Mouse (Mus musculus) hindbrain, embryonic 16.5 days (tissue): ENCODE data around the gene Thsd1. TPM values are rescaled to one million over a fixed set of nuclear protein-coding genes. Genes with fewer than 3 reads are reported as not detected.

Experiments used
- ATAC-seq: fragments of 200-750 bp; cut with Nextera tagmentation; 2 replicates; pipeline ENCODE4 v1.8.0; 2017; ENCODE audit warnings: moderate TSS enrichment, moderate library complexity
- H3K27ac ChIP-seq: fragments of 300-500 bp; sonication (generic); 2 replicates; pipeline ENCODE4 v1.5.1; 2014; ENCODE audit warnings: low read depth, mild to moderate bottlenecking, control low read depth, low read length, moderate library complexity
- H3K27me3 ChIP-seq: fragments of 300-500 bp; sonication (generic); replicated peaks from 2 replicates; pipeline ENCODE4 v1.6.1; 2014; ENCODE audit warnings: low read length; ENCODE audit not compliant: control insufficient read depth, insufficient read depth
- H3K36me3 ChIP-seq: fragments of 300-500 bp; sonication (generic); 2 replicates; pipeline ENCODE4 v1.6.1; 2014; ENCODE audit warnings: mild to moderate bottlenecking, low read length, moderate library complexity, mixed read lengths; ENCODE audit not compliant: control insufficient read depth, insufficient read depth
- H3K4me1 ChIP-seq: fragments of 300-500 bp; sonication (generic); 2 replicates; pipeline ENCODE4 v1.6.1; 2014; ENCODE audit warnings: low read depth, low read length; ENCODE audit not compliant: control insufficient read depth, insufficient read depth
- H3K4me2 ChIP-seq: fragments of 300-500 bp; sonication (generic); 2 replicates; pipeline ENCODE4 v1.6.1; 2014; ENCODE audit warnings: mild to moderate bottlenecking, low read length, control low read depth, moderate library complexity
- H3K4me3 ChIP-seq: fragments of 300-500 bp; sonication (generic); 2 replicates; pipeline ENCODE4 v1.5.1; 2014; ENCODE audit warnings: mild to moderate bottlenecking, low read length, control low read depth, moderate library complexity
- H3K9ac ChIP-seq: fragments of 300-500 bp; sonication (generic); 2 replicates; pipeline ENCODE4 v1.6.1; 2014; ENCODE audit warnings: low read depth, mild to moderate bottlenecking, control low read depth, low read length, moderate library complexity
- H3K9me3 ChIP-seq: fragments of 300-500 bp; sonication (generic); 2 replicates; pipeline ENCODE4 v1.6.1; 2014; ENCODE audit warnings: mild to moderate bottlenecking, low read length, moderate library complexity; ENCODE audit not compliant: control insufficient read depth
- WGBS: fragments of 180-500 bp; shearing (Covaris S2); extraction: QIAGEN DNeasy Blood & Tissue Kit; methylation state at CpG from one replicate; pipeline ENCODE4 v1.1.7; 2014; 5-methylcytosine and 5-hydroxymethylcytosine counted together
- polyA plus RNA-seq: library from polyadenylated mRNA; unstranded; fragments of >200 nt; fragmentation: Nextera tagmentation; extraction: Ambion mirVana; gene quantifications from 2 replicates; pipeline ENCODE4 v1.2.1, GENCODE M21; 2015

Thsd1 gene
- polyA plus RNA-seq, 1 experiment from 2014 or later: 7.1 TPM

DNA sequence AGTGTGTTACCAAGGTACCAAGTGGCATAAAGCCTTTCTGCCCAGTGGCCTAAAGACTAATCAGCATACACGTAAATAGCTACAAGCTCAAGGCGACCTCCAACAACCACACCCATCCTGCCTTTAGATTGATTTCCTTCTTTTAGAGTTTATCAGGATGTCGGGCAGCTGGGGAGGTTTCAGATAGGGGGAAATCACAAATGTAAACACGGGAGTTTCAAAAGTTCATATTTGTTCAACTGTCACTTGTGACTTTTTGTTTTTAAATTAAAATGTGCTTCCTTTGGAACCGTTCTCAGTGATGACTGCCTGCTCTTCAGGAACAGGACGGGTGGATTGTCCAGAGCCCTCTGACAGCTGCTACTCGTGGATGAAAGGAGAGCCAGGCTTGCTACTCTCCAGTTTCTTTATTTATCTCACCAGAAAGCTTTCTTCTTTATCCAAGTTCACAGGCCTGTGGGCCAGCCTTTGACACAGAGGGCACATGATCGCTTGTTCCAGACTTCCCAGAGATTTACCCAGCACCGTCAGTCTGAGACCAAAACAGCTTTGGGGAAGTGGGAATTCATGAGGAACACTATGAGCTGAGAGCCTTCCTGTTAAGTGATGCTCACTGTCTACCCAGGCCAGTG is 33.1 kb downstream of the Thsd1 start:
- Histone ChIP-seq H3K4me1 (no peaks in the 10 kb centered on the region), H3K9ac (no peak overlapping the region), H3K9me3 (no peaks in the 10 kb centered on the region), H3K4me2 (no peak overlapping the region), H3K36me3 (peaks cover 9% of the 10 kb centered on the region), H3K4me3 (no peak overlapping the region), H3K27me3 (no peaks in the 10 kb centered on the region), H3K27ac (no peak overlapping the region)
- 61% methylated on average over 9 of the region's 9 CpGs for WGBS
- ATAC-seq: no peak

DNA sequence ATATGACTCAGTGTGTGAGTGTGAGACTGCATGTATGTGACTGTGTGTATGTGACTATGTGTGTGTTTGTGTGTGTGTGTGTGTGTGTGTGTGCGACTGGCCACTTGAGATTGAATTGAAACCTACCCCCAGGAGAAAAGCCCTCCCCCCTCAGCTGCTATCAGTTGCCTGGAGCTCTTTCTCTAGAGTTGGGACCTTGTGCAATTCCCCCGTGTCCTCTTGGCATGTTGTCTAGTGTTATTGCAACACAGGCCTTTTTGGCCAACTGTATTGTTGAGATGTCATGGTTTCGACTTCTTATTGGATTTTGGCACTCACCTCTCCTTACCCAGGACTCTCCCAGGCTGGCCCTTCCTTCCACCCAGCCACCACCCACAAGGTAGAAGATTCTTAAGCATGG is 35.2 kb downstream of the Thsd1 start:
- Histone ChIP-seq H3K4me2 (no peak overlapping the region), H3K27ac (no peak overlapping the region), H3K27me3 (no peaks in the 10 kb centered on the region), H3K9ac (no peak overlapping the region), H3K4me3 (no peak overlapping the region), H3K9me3 (no peaks in the 10 kb centered on the region), H3K36me3 (peaks cover 9% of the 10 kb centered on the region), H3K4me1 (no peaks in the 10 kb centered on the region)
- no peak for ATAC-seq
- WGBS: 96% methylated on average over 3 of the region's 3 CpGs

DNA sequence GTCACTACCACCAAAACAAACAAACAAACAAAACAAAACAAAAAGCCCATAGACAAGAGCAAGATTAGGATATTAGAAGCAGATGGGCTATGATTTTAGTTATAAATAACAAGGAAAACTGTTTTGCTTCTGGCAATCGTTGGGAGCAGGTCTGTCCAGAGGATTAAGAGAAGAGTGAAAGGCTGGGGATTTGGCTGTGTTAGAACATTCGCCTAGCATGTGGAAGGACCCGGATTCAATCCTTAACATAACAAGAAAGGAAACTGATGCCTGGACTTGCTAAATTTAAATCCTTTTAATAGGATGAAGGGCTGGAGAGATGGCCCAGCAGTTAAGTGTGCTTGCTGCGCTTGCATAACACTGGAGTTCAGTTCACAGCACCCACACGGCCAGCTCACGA is 37.2 kb downstream of the Thsd1 start:
- H3K4me2 ChIP-seq: no peak overlapping the region
- ATAC-seq: no peak
- no peak overlapping the region for H3K9ac ChIP-seq
- H3K4me1 ChIP-seq: no peaks in the 10 kb centered on the region
- H3K4me3 ChIP-seq: no peak overlapping the region
- no peaks in the 10 kb centered on the region for H3K27me3 ChIP-seq
- 86% methylated on average over 6 of the region's 6 CpGs for WGBS
- no peak overlapping the region for H3K27ac ChIP-seq
- H3K9me3 ChIP-seq: no peaks in the 10 kb centered on the region
- no peaks in the 10 kb centered on the region for H3K36me3 ChIP-seq

- no peak overlapping the region for H3K9ac ChIP-seq
- no peak overlapping the region for H3K4me3 ChIP-seq
- H3K9me3 ChIP-seq: no peaks in the 10 kb centered on the region
- no peaks in the 10 kb centered on the region for H3K36me3 ChIP-seq
- no peaks in the 10 kb centered on the region for H3K27me3 ChIP-seq
- H3K4me2 ChIP-seq: no peak overlapping the region
- H3K27ac ChIP-seq: no peak overlapping the region
- WGBS: 82% methylated on average over 6 of the region's 6 CpGs
- no peaks in the 10 kb centered on the region for H3K4me1 ChIP-seq
- ATAC-seq: no peak
Measured at GRCm38 (mm10) chr8:22264787-22265186, 37.7 kb downstream of the Thsd1 start.

DNA sequence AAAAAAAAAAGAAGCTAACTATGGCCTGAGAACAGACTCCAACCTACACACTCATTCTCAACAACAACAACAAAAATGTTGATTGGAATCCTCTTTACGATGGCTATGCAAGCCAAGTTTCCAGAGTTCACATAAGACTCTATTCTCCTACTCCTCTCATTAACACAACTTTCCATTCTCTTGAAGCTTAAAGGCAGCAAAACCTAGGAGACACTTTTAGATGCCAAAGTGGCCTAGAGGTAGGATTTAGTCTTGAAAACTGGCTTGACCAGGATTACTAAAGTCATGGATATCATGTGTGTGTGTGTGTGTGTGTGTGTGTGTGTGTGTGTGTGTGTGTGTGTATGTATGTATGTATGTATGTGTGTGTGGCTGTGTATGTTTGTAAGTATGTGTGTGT is 38.1 kb downstream of the Thsd1 start:
- Histone ChIP-seq H3K9ac (no peak overlapping the region), H3K36me3 (no peaks in the 10 kb centered on the region), H3K4me1 (no peaks in the 10 kb centered on the region), H3K4me3 (no peak overlapping the region), H3K4me2 (no peak overlapping the region), H3K9me3 (no peaks in the 10 kb centered on the region), H3K27me3 (no peaks in the 10 kb centered on the region), H3K27ac (no peak overlapping the region)
- 86% methylated on average over 1 of the region's 1 CpGs for WGBS
- ATAC-seq: no peak

GRCm38 (mm10) chr8:22266809-22267208 is 39.7 kb downstream of the Thsd1 start:
- Histone ChIP-seq H3K4me2 (no peak overlapping the region), H3K9ac (no peak overlapping the region), H3K27ac (no peak overlapping the region), H3K36me3 (no peaks in the 10 kb centered on the region), H3K4me1 (no peaks in the 10 kb centered on the region), H3K27me3 (no peaks in the 10 kb centered on the region), H3K9me3 (no peaks in the 10 kb centered on the region), H3K4me3 (no peak overlapping the region)
- 95% methylated on average over 3 of the region's 3 CpGs for WGBS
- ATAC-seq: no peak

DNA sequence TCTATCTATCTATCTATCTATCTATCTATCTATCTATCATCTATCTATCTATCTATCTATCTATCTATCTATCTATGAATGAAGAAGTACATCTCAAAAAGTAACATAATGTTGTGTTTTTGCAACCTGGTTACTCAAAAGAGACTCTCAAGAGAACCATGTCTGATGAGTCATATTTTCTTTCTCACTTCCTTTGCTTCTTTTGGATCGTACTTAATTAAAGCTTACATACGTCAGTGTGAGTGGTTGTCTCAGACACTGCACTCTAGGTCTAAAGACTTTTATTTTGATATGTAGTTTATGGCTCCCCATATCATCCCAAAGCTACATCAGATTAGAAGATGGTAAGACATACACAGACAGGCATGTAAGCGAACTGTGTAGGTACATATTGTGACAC is 46.0 kb downstream of the Thsd1 start:
- no peak overlapping the region for H3K9ac ChIP-seq
- H3K27ac ChIP-seq: no peak overlapping the region
- no peak for ATAC-seq
- H3K4me2 ChIP-seq: no peak overlapping the region
- H3K27me3 ChIP-seq: no peaks in the 10 kb centered on the region
- WGBS: 89% methylated on average over 3 of the region's 3 CpGs
- no peaks in the 10 kb centered on the region for H3K36me3 ChIP-seq
- no peak overlapping the region for H3K4me3 ChIP-seq
- H3K4me1 ChIP-seq: no peaks in the 10 kb centered on the region
- H3K9me3 ChIP-seq: no peaks in the 10 kb centered on the region

GRCm38 (mm10) chr8:22274641-22275040 is 47.5 kb downstream of the Thsd1 start:
- Histone ChIP-seq H3K27me3 (no peaks in the 10 kb centered on the region), H3K9me3 (no peaks in the 10 kb centered on the region), H3K4me2 (no peak overlapping the region), H3K9ac (no peak overlapping the region), H3K4me3 (no peak overlapping the region), H3K27ac (no peak overlapping the region), H3K36me3 (no peaks in the 10 kb centered on the region), H3K4me1 (no peaks in the 10 kb centered on the region)
- no peak for ATAC-seq
- WGBS: 73% methylated on average over 10 of the region's 10 CpGs

DNA sequence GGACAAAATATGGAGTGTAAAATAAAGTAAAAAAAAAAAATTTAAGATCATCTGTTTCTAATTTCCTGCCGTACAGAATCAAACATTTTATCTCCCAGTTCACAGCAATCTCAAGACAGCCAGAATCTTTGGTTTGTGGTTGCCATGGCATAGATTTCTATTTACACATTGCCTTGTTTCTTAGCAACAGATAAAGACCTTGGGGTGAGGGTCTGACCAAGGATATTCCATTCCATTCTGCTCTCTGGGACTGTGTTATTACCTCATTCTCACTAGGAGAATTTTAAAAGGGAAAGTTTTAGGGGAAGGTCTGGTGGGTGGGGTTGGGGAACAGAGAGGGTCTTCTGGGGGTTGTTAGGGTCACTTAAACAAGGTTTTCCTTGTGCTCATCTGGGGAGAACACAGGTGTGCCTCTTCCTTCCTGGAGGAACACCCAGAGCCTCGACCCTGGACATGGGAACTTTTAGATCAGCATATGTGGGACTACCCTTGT is 55.9 kb downstream of the Thsd1 start, which contains the start of gene Tpte:
TSS of gene Tpte (plus strand) at position 443 of the 493 bp plus-strand sequence.
- ATAC-seq: no peak; the same call in 1 of the 2 replicates
- Histone ChIP-seq H3K9me3 (no peaks in the 10 kb centered on the region), H3K9ac (no peak within 1 kb of the TSS), H3K36me3 (no peaks in the 10 kb centered on the region), H3K4me3 (no peak within 1 kb of the TSS), H3K27ac (no peak within 1 kb of the TSS), H3K4me1 (no peaks in the 10 kb centered on the region), H3K27me3 (no peaks in the 10 kb centered on the region), H3K4me2 (no peak within 1 kb of the TSS)
- 71% methylated on average over 2 of the region's 2 CpGs for WGBS
